Mouse (Mus musculus) testis, adult 2 months (tissue): ENCODE measurements around the gene Ddah1.

Experiments used
- CTCF ChIP-seq: fragments of 200-500 bp; IDR thresholded peaks from 2 replicates; pipeline ENCODE4 v1.5.1; 2012; ENCODE audit warnings: low read depth, mild to moderate bottlenecking, inconsistent platforms, low read length, moderate library complexity; ENCODE audit not compliant: control insufficient read depth, insufficient read depth, insufficient replicate concordance
- POLR2A ChIP-seq: fragments of 200-500 bp; IDR thresholded peaks from 2 replicates; pipeline ENCODE4 v1.6.1; 2012; ENCODE audit warnings: low read depth, mild to moderate bottlenecking, inconsistent platforms, low read length, moderate library complexity; ENCODE audit not compliant: control insufficient read depth

- TF ChIP-seq CTCF, result no peak
- TF ChIP-seq POLR2A, result no peak
Measured at GRCm38 (mm10) chr3:145885851-145886464, 127.5 kb downstream of the Ddah1 start.
